Mouse (Mus musculus): ENCODE data around the gene Gm14443.
"Not testable (repeated sequence)": the region's sequence is repeated elsewhere in the genome, so short reads cannot be mapped to it uniquely, and the experiment has no call there.

The Gm14443 gene

GRCm38 (mm10) chr2:175175401-175176180, at the start of gene Gm14443:
TSS of gene Gm14443 (minus strand) at chr2:175175871.
- not testable (repeated sequence) for DNase-seq

GRCm38 (mm10) chr2:175206732-175207131, 31.1 kb upstream of the Gm14443 start, which contains the start of gene Gm14391:
TSS of gene Gm14391 (minus strand) at chr2:175206917.
- DNase-seq: not testable (repeated sequence)

- DNase-seq: not testable (repeated sequence)
Observed at GRCm38 (mm10) chr2:175179008-175179407, 3.3 kb upstream of the Gm14443 start.

- no peak for DNase-seq
Observed at GRCm38 (mm10) chr2:175176312-175176711, 641 bp upstream of the Gm14443 start.

- DNase-seq: not testable (repeated sequence)
Observed at GRCm38 (mm10) chr2:175174058-175174457, 1.6 kb downstream of the Gm14443 start.

- DNase-seq: not testable (repeated sequence)
Observed at GRCm38 (mm10) chr2:175172906-175173595, 2.6 kb downstream of the Gm14443 start.

- DNase-seq: no peak
Observed at GRCm38 (mm10) chr2:175172123-175172522, 3.5 kb downstream of the Gm14443 start.

GRCm38 (mm10) chr2:175166870-175167269, 8.8 kb downstream of the Gm14443 start:
- DNase-seq: not testable (repeated sequence)

GRCm38 (mm10) chr2:175165110-175165509, 10.6 kb downstream of the Gm14443 start:
- not testable (repeated sequence) for DNase-seq

- not testable (repeated sequence) for DNase-seq
Observed at GRCm38 (mm10) chr2:175161438-175161837, 14.2 kb downstream of the Gm14443 start.

GRCm38 (mm10) chr2:175158642-175159041, 17.0 kb downstream of the Gm14443 start:
- DNase-seq: no peak

GRCm38 (mm10) chr2:175156696-175157095, 19.0 kb downstream of the Gm14443 start:
- DNase-seq: no peak

- DNase-seq: not testable (repeated sequence)
Observed at GRCm38 (mm10) chr2:175141993-175142295, 33.7 kb downstream of the Gm14443 start, which contains the start of gene Gm14399. TSS of gene Gm14399 (minus strand) at chr2:175142012.

- peak; percentile 28 for DNase-seq
Observed at GRCm38 (mm10) chr2:175141118-175141992, 34.3 kb downstream of the Gm14443 start.

- DNase-seq: not testable (repeated sequence)
Observed at GRCm38 (mm10) chr2:175140624-175141023, 35.0 kb downstream of the Gm14443 start.
